Mouse (Mus musculus): ENCODE data around the gene Tymp.

The Tymp gene

DNA sequence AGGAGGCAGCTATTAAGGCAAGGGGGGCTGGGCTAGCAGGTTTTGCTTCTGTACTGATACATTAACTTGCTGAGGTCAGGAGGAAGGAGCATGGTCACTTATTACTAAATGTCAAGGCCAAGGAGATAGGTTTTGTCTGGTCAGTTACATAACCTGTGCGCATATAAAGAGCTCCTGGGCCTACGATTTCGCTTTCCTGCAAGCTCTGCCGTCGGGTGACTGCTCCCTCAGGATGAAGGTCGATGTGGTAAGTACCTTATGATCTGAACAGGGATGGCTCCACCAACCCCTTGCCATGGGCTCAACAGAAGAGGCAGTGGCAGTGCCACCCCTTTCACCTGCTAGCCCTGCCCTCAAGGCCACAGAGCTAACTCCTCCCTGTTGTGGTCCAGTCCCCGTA lies 42.6 kb downstream of the Tymp start, which contains the start of gene Miox:
Miox (plus strand) TSS at position 128 of the 400 bp plus-strand sequence.
- DNase-seq (ENCODE audit: low read depth, low spot score), result no peak

DNA sequence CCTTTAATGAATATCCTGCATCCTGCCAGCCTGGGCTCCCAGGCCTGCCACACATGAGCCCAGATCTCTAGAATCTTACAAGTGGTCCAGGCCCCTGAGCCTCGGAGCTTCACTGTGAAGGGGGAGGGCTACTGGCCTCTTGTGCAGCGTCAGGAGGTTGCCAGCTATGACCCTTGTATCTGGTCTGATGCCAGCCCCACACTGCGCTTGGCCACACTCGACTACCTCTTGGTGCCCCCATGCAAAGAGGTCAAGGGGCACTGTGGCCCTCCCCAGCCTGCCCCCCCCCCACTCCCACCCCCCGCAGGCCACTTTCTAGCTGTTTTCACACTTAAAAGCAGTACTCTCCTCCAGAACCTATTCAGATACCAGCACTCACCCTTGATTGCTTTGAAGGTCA lies 50.4 kb downstream of the Tymp start:
- no peak for DNase-seq (ENCODE audit: low read depth, low spot score)

DNA sequence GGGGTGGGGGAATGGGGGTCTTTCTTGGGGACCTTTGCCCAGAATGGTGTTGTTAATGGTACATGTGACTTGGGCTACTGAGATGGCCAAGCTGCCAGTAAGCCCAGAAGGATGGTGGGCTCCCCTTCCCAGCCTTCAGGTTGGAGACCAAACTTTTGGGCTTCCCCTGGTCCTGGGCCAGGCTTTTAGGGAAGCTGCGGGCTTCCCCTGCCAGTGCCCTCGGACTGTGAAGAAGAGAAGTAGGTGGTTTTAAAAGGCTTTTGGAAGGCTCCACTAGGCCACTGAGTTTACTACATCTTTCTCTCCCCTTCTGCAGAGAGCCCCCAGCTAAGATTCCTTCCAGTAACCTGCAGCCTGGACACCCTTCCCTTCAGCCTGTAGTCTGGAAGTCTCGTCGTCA lies 53.2 kb downstream of the Tymp start:
- DNase-seq (ENCODE audit: low read depth, low spot score), result no peak

GRCm38 (mm10) chr15:89322670-89323522 lies 53.9 kb downstream of the Tymp start, which contains the start of gene Adm2:
Adm2 (plus strand) TSS chr15:89322720.
- no peak for DNase-seq (ENCODE audit: low read depth, low spot score)
